Mouse (Mus musculus) spleen, adult 18-20 months (tissue): ENCODE results near the gene Trub1.

ENCODE experiments used
- DNase-seq, 2 experiments: peaks; one replicate each; pipeline ENCODE4 v3.0.0; 2022; ENCODE audit warnings: mixed read lengths in 2 of 2

Trub1 gene

GRCm38 (mm10) chr19:57452492-57453217, at the start of gene Trub1:
TSS of gene Trub1 (plus strand) at chr19:57452912.
- DNase-seq: peak; percentile 45 to 68

- DNase-seq: peak; percentile 46 to 75
Observed at GRCm38 (mm10) chr19:57403700-57404501, 48.8 kb upstream of the Trub1 start.

- DNase-seq: no peak
Observed at GRCm38 (mm10) chr19:57404502-57404848, 48.2 kb upstream of the Trub1 start.

- DNase-seq: no peak
Observed at GRCm38 (mm10) chr19:57407947-57408346, 44.8 kb upstream of the Trub1 start.

- peak; percentile 27 to 33 for DNase-seq
Observed at GRCm38 (mm10) chr19:57411375-57412196, 41.1 kb upstream of the Trub1 start.

- no peak for DNase-seq
Observed at GRCm38 (mm10) chr19:57413170-57413569, 39.5 kb upstream of the Trub1 start.

GRCm38 (mm10) chr19:57413918-57414317, 38.8 kb upstream of the Trub1 start:
- DNase-seq: peak in 1 of 2 experiments; percentile 21

- no peak for DNase-seq
Observed at GRCm38 (mm10) chr19:57415031-57415807, 37.5 kb upstream of the Trub1 start.

- no peak for DNase-seq
Observed at GRCm38 (mm10) chr19:57417800-57418580, 34.7 kb upstream of the Trub1 start.

- DNase-seq: no peak
Observed at GRCm38 (mm10) chr19:57423402-57423801, 29.3 kb upstream of the Trub1 start.

- no peak for DNase-seq
Observed at GRCm38 (mm10) chr19:57425296-57425695, 27.4 kb upstream of the Trub1 start.

GRCm38 (mm10) chr19:57426841-57427240, 25.9 kb upstream of the Trub1 start:
- DNase-seq: no peak

- DNase-seq: no peak
Observed at GRCm38 (mm10) chr19:57427756-57428438, 24.8 kb upstream of the Trub1 start.

GRCm38 (mm10) chr19:57428641-57429040, 24.1 kb upstream of the Trub1 start:
- no peak for DNase-seq

- DNase-seq: no peak
Observed at GRCm38 (mm10) chr19:57429926-57430325, 22.8 kb upstream of the Trub1 start.

GRCm38 (mm10) chr19:57431476-57431875, 21.2 kb upstream of the Trub1 start:
- DNase-seq: no peak

GRCm38 (mm10) chr19:57434024-57434423, 18.7 kb upstream of the Trub1 start:
- DNase-seq: no peak

GRCm38 (mm10) chr19:57436586-57437021, 16.1 kb upstream of the Trub1 start:
- no peak for DNase-seq

GRCm38 (mm10) chr19:57437042-57437441, 15.7 kb upstream of the Trub1 start:
- no peak for DNase-seq

GRCm38 (mm10) chr19:57439296-57439695, 13.4 kb upstream of the Trub1 start:
- DNase-seq: no peak

- no peak for DNase-seq
Observed at GRCm38 (mm10) chr19:57441501-57441900, 11.2 kb upstream of the Trub1 start.
